Mouse (Mus musculus) right cerebral cortex, postnatal 4 days (tissue): ENCODE measurements around the gene Afg1l.
A peak's percentile ranks its signal among the peaks of the same experiment; 100 is the strongest.

Source experiments
- DNase-seq: peaks from one replicate; pipeline ENCODE4 v3.0.0-alpha.2; 2022

The Afg1l gene

GRCm38 (mm10) chr10:42476774-42477475 lies 1.4 kb downstream of the Afg1l start:
- DNase-seq: no peak

DNA sequence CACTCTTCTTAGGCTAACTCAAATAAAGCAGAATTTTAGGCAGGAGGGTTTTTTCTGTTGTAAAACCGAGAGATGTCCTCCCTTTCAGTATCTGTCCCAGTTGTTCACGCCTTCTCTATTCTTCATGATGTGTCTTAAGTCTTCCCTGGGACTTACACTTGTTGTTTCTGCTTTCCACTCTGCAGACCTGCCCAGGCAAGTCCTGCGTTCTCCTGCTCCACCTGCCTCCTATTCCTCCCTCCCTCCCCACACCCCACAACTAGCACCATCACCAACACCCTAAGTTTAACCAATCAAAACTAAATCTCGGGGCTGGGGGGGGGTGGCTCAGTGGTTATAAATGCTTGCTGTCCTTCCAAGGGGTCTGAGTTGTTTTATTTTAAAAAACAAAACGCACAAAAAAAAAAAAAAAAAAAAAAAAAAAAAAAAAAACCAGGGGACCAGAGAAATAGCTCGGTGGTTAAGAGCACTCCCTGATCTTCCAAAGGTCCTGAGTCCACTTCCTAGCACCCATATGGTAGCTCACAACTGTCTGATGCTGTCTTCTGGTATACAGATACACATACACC lies 3.3 kb downstream of the Afg1l start:
- no peak for DNase-seq

DNA sequence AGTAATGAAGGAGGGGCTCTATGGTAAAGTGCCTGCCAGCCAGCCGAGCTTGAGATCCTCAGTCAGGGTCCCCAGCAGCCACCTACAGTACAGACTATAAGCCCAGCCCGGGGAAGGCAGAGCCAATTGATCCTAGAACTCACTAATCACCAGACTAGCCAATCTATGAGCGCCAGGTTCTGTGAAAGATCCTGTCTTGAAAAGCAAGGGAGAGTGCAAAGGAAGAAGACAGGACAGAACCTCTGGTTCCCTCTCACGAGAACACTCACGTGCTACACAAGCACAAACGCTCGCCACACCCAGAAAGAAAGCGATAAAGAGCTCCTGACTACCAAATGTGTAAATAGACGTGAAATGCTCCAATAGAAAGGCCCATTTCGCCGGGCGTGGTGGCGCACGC lies 13.6 kb downstream of the Afg1l start:
- no peak for DNase-seq

DNA sequence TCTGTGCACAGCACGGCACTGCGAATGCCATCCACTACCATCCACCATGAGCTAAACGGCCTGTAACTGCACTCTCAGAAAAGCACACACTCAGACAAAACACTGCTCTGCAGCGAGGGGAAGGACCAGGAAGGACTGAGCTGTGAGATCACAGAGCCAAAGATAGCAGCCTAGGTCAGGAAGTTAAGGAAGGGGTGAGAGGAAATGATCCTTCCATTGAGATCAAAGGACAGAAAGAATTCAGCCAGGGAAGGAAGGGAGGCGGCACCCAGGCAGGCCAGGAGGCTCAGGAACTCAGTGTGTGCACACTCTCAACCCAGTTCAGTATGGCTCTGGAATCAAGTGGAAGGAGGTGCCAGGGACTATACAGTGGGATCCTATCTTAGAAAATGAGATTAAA lies 14.1 kb downstream of the Afg1l start:
- DNase-seq: no peak

DNA sequence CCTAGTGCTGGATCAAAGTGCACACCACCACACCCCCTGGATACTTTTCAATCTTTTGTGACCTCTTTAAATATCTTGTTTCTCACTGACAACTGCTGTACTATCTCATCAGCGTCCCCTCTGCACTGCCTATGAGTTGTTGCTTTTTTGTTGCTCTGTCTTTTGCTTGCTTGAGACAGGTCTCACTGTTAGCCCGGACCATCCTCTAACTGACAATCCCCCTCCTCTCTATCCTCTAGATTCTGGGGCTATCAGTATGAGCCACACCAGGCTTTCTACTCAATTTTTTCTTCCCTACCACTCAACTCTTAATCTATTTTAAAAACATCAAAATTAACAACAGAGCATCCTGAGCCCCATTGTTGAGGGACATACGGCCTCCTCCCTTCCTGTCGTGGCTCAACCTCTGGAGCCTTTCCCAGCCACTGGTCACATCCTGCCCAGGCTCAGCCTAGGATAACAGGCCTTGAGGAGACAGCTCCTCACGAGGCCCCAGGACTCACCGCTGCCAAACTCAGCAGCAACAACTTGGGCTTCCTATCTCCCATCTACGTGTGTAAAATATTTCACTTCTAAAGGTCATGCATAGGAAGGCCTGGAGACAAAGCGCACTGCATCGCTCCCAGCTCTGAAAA lies 20.7 kb downstream of the Afg1l start:
- no peak for DNase-seq

DNA sequence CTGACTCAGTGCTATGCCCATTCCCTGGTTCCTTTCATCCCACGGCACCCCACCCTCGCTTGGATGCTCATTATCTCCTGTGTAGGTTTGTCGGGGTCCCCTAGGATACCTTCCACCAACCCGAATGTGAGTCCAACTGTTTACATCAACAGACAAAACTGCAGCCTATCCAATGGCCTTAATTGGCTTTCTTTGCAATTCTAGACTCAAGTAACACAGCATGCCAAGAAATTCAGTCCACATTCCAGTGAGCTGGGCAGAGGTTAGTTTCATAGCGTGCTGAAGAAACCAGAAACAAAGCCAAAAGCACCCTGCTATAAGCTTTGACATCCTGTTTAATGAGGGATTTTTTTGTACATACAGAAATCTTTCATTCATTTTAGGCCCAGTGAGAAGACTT lies 22.4 kb downstream of the Afg1l start:
- DNase-seq: no peak

- no peak for DNase-seq
Measured at GRCm38 (mm10) chr10:42454690-42455089, 23.7 kb downstream of the Afg1l start.

GRCm38 (mm10) chr10:42454266-42454665 lies 24.1 kb downstream of the Afg1l start:
- DNase-seq: no peak

DNA sequence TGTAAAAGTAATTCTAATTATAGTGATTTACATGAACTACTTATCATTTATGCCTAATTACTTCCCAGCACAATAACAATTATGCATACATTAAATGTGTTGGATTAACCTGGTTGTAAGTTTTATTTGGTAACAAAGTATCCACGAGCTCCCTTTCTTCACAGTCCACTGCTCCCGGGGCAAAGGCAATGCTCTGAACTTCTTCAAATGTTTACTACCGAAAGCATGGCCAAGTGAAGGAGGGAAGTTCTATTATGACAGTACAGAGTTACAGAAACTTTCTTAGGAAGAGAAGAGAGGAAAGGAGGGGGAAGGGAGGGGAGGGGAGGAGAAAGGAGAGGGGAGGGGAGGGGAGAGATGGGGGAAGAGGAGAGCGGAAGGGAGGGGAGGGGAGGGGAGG lies 28.7 kb downstream of the Afg1l start:
- no peak for DNase-seq

DNA sequence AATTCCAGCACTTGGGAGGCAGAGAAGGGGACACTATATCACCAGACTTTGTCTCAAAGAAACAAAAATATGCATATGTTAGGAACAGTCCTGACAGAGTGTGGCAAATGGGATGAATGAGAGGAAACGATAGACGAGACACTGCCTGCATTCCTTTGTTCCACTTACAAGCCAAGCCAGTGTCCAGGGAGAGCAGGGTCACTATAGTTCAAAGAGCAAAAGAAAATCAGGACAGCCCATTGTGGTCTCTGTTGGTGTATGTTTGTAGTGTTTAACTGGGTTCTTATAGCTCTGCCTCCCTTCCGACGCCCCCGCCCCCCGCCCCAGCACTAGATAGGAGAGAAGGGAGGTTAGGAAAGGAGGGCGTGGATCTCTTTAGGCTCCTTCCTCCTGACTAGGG lies 30.0 kb downstream of the Afg1l start:
- DNase-seq: no peak

DNA sequence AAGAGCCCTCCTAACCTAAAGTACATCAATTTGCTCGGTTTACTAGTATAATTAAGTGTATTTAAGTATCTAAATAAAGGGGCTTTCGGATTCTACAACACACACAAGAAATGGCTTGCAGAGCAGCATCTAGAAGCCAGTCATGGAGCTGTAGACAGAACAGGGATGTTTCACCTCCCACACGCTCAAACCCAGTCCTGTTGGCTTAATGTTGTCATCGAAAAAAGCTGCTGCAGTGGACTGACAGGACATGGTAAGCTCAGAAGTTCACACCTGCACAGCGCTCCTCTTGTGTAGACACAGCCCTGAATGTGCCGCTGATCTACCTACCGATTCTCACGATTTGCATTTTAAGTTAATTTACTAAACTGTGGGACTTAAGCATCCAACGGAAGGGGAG lies 32.2 kb downstream of the Afg1l start:
- DNase-seq: no peak

GRCm38 (mm10) chr10:42436842-42437805 lies 41.2 kb downstream of the Afg1l start:
- no peak for DNase-seq

DNA sequence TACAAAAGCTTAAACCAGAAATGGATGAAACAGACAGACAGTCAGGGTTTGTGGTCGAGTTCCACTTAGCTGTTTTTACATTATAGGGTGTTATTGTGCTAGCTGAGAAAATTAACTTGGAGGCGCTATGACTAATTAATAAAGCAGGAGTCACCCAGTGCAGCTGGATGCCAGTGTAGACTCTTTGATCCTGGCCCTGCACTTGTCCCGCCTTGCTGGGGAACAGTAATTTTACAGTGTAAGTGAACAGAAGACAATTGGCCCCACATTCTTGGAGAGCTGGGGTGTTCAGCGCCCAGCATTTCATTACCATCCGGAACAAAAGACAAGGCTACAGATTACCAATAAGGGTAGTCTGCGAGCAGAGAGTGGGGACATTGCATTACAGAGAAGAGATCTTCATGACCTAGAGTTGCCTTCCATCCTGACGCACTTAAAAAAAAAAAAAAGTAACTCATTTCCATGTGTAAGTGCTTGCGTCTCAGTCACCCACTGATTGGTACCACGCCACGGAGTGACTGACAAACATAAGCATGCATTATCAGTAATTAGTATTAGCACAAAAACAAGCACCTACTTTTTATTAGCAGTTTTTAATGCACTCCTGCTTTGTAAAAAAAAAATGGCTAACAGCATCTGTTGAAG lies 60.7 kb downstream of the Afg1l start:
- DNase-seq: peak; percentile 6

- no peak for DNase-seq
Measured at GRCm38 (mm10) chr10:42415821-42416470, 62.4 kb downstream of the Afg1l start.

DNA sequence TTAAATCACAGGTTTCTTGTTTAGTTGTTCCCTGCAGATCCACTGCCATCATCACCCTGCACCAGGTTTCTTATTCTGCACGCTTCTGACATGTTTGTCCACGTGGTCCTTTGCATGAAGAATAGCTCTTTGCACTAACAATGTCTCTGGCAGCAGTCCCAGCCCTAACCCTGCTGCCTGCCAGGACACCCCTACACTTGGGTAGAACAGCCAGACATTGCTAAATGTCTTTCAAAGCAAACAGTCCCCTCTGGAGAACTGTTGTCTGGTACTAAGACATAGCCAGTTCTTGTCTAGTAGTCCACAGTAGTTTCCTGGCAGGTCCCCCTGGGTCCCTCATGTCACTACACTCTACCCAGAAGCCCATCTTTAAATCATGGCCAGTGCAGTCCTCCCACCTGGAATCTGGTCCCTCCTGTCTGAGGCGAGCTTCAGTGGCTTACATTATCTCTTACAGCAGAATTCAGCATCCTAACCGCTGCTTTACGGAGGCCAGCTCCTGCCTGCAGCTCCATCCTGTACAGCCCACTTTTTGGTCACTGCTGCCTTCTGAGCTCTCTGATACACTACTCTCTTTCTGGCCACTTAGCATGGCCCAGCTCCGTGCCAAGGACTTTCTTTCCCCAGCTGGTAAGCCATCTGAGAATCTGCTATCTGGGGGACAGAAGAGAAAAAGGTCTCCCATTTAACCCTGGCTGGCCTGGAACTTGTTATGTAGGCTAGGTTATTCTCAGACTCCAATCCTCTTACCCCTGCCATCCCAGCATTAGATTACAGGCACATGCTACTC lies 67.4 kb downstream of the Afg1l start:
- DNase-seq: peak; percentile 59

GRCm38 (mm10) chr10:42390436-42390835 lies 87.9 kb downstream of the Afg1l start:
- no peak for DNase-seq

DNA sequence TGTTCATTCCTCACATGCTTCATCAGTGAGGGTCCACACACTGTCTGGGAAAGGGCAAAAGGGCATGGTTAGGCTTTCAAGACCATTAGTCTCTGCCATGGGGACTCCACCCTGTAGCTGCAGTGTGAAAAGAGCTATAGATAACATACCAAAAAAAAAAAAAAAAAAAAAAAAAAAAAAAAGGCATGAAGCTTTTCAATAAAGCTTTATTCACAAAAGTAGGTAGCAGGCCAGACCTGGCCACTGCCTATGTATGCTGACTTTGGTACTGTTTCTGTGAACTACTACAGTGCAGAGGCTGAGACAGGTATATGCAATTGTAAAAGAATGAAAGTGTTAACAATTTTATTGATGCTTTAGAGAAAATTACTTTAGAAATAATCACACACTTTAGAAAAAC lies 90.2 kb downstream of the Afg1l start:
- DNase-seq: no peak

DNA sequence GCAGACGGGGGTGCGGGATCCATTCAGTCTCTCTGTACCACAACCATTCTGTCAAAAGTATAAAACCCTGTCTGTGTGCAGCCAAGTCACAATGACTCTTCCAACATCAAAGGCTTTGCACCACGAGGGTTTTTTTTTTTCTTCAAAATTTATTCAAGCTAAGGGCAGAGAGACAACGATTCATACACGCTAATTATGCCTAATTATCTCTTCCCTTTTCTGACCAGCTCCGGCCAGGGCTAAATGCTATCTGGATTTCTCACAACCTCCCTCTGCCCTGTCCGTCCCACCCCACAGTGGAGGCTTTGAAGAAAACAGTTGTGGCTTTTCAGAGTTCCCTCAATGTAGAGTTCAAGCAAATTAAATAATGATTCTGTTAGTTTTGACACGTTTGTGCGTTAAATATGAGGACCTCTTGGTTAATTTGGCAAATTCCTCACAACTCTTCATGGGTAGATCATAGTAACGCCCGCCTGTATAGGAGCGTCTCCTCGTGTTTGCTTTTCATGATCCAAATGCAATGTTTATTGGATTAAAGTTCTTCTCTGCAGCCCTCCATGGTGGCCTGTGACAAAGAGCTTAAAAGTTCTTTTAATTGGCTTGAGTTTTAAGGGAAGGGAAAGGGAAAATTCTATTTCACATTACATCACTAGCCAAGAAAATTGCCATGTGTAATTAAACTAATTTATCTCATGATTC lies 93.3 kb downstream of the Afg1l start:
- no peak for DNase-seq

- no peak for DNase-seq
Measured at GRCm38 (mm10) chr10:42383708-42384107, 94.7 kb downstream of the Afg1l start.

DNA sequence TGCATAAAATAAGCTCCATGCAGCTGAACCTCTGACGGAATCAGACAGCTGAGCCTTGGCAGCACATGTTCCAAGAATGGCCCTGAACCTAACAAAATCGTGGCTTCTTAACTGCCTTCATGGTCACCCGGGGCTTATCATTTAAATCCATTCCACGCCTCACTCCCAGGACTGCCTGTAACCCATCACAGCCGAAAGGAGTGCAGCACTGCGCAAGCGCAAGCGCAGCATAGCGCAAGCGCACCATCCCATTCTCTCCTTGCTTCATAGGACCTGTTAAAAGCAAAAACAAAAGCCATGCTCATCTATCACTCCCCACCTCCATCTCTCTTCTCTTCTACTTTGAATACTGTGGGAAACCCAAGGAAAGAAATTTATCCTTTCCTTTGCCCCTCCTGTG lies 114.1 kb downstream of the Afg1l start:
- no peak for DNase-seq

DNA sequence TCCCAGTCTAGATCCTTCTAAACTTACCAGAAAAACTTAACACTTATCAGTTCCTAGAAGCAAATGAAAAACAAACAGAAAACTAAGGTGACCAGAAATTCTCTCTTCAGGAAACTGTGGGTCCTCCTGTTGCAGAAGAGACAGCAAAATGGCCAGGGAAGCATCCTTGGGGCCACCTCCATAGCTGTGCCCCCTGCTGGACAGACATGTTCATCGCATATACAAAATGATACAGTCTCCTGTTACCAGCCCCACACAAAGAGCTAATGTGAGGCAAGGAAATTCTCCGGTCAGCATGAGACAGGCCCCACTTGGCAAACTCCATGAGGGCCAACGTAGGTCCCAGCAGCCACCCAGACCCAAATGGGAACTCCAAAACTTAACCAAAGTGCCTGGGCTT lies 122.4 kb downstream of the Afg1l start:
- no peak for DNase-seq
